Mouse (Mus musculus): ENCODE measurements around the gene Gpm6b. TPM values are rescaled to one million over a fixed set of nuclear protein-coding genes. Genes with fewer than 3 reads are reported as not detected.

The Gpm6b gene
- polyA plus RNA-seq, 1 experiment from 2014 or later = 19.8 TPM

DNA sequence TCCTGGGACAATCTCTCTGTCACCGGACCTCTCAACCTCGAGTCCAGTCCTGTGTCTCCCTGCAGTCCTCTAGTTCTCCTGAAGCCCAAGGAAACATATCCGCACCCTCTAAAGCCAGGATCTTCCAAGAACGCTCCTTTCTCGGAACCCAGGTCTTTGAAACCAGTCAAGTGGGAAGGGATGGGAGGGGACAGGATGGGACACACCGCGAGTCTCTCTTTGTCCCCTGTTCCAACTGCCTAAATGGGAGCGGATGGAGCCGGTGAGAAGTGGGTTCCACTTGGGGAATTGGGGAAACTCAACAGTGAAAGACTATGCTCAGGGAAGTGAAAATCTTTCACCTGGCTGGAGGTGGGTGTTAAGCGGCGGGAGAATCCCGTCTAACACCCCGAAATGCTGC is 809 bp downstream of the Gpm6b start:
- ATAC-seq (ENCODE audit: insufficient number of reproducible peaks, insufficient read depth, low FRiP score, low TSS enrichment, low read depth) = no peak
- 23% methylated on average over 13 of the region's 13 CpGs for WGBS
- peaks cover 65% of the 10 kb centered on the region for H3K27me3 ChIP-seq

DNA sequence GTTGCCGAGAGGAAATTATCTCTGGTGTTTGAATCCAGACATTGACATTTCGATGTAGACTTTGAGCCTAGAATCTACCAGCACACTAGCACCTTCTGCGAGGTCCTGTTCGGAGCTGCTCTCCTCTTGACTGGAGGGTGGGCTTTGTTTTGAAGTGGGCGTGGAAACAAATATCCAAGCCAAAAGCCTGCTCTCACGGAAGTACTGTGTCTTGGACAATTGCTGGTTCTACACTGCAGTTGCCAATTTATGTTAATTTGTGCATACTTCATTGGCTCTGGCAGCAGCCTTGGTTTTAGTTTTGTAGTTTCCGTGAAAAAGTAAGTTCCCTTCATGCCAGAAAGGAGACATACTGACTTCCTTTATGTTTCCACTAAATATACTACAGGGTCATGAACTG is 2.0 kb downstream of the Gpm6b start:
- Histone ChIP-seq H3K4me2 (no peak overlapping the region), H3K27ac (no peak overlapping the region)

More for the DNA sequence above, 809 bp downstream of the Gpm6b start:
- Histone ChIP-seq H3K4me2 (peak overlapping the region; percentile 90), H3K36me3 (no peaks in the 10 kb centered on the region), H3K4me3 (peak overlapping the region; percentile 53), H3K27ac (no peak overlapping the region), H3K4me1 (no peaks in the 10 kb centered on the region), H3K9ac (peak overlapping the region; percentile 67), H3K9me3 (no peaks in the 10 kb centered on the region)

DNA sequence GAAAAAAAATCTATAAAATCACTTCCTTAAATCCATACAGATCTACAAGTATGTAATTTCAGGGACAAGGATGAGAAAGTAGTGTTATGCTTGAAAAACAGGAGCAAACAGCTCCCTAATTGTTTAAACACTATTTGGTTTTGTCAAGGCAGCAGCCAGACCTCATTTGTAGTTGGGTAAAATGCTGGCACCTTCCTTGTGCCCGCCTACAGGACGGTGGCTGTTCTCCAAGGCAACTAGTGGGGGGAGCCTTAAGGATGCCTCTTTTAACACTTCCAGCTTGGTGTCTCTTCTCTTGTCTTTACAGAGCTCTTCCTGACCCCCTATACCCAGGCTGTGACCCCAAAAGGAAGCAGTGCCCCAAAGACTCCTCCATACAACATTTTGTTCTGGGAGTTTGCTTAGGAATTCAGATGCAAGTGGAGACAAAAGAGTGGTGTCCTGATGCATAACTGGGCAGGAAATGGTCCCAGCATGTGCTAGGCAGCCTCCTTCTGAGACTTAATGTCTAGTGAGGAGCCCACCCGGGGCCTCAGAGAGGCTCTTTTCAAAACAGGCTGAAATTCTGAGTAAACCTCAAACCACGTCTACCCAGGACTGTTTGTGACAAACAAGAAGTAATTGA is 4.7 kb downstream of the Gpm6b start:
- no peak overlapping the region for H3K9ac ChIP-seq
- H3K4me2 ChIP-seq = no peak overlapping the region
- H3K27ac ChIP-seq = no peak overlapping the region
- peaks cover 60% of the 10 kb centered on the region for H3K27me3 ChIP-seq
- no peaks in the 10 kb centered on the region for H3K4me1 ChIP-seq
- no peak for ATAC-seq (ENCODE audit: insufficient number of reproducible peaks, insufficient read depth, low FRiP score, low TSS enrichment, low read depth)
- 56% methylated on average over 4 of the region's 4 CpGs for WGBS
- no peaks in the 10 kb centered on the region for H3K9me3 ChIP-seq
- no peaks in the 10 kb centered on the region for H3K36me3 ChIP-seq
- H3K4me3 ChIP-seq = no peak overlapping the region

More for the DNA sequence above, 2.0 kb downstream of the Gpm6b start:
- Histone ChIP-seq H3K4me3 (no peak overlapping the region), H3K4me1 (no peaks in the 10 kb centered on the region), H3K9me3 (no peaks in the 10 kb centered on the region), H3K36me3 (no peaks in the 10 kb centered on the region), H3K9ac (no peak overlapping the region), H3K27me3 (peaks cover 67% of the 10 kb centered on the region)
- WGBS = 56% methylated on average over 7 of the region's 7 CpGs
- no peak for ATAC-seq (ENCODE audit: insufficient number of reproducible peaks, insufficient read depth, low FRiP score, low TSS enrichment, low read depth)

DNA sequence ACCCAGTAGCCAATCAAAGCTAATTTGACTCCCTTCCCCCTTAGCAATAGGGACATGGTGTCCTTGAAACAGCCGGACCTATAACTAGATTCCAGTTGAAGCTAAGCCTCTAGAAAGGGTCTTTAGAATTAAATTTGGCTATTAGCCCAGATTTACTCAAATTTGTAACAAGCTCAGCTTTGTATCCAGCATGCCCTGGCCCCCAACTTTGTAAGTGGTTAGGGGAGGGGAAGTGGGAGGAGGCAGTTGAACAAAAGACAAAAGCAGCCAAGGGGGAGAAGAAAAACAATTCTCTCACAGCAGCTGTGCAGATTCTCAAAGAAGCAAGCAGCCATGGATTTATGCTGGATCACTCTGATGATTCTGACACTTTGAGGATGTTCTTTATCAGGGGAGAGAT is 32.8 kb downstream of the Gpm6b start:
- no peaks in the 10 kb centered on the region for H3K9me3 ChIP-seq

DNA sequence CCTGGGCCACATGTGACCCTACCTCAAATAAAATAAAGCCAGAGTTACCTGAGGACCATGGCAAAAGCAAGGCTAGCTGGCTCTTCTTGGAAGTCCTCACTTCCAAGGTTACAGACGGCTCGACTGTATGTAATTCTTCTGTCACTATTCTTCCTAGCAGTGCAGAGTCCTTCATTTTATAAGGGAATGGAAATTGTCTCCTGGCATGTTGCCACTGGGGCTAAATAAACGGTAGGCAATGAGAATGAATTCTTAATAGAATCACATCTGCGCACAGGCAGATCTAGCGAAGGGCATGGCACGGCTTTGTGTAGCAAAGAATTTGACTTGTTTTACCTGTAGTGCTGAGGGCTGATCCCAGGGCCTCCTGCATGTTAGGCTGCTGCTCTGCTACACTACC is 33.9 kb downstream of the Gpm6b start:
- H3K36me3 ChIP-seq = no peaks in the 10 kb centered on the region
- peaks cover 12% of the 10 kb centered on the region for H3K27me3 ChIP-seq
- no peak overlapping the region for H3K9ac ChIP-seq
- ATAC-seq (ENCODE audit: insufficient number of reproducible peaks, insufficient read depth, low FRiP score, low TSS enrichment, low read depth) = no peak
- no peak overlapping the region; the same call in 1 of the 2 replicates for H3K27ac ChIP-seq
- no peaks in the 10 kb centered on the region for H3K9me3 ChIP-seq
- no peak overlapping the region for H3K4me3 ChIP-seq
- H3K4me2 ChIP-seq = no peak overlapping the region
- H3K4me1 ChIP-seq = 0 out of 2 replicates have a peak, but pooled peaks cover 7% of the 10 kb centered on the region
- WGBS = 79% methylated on average over 6 of the region's 6 CpGs

More for the DNA sequence above, 32.8 kb downstream of the Gpm6b start:
- Histone ChIP-seq H3K9ac (no peak overlapping the region), H3K4me3 (no peak overlapping the region), H3K27me3 (peaks cover 11% of the 10 kb centered on the region), H3K4me1 (0 out of 2 replicates have a peak, but pooled peaks cover 7% of the 10 kb centered on the region), H3K36me3 (no peaks in the 10 kb centered on the region), H3K27ac (peak overlapping the region; percentile 64), H3K4me2 (no peak overlapping the region)
- peak; percentile 20; the same call in 1 of the 2 replicates for ATAC-seq (ENCODE audit: insufficient number of reproducible peaks, insufficient read depth, low FRiP score, low TSS enrichment, low read depth)
- WGBS = 34% methylated on average over 1 of the region's 1 CpGs

DNA sequence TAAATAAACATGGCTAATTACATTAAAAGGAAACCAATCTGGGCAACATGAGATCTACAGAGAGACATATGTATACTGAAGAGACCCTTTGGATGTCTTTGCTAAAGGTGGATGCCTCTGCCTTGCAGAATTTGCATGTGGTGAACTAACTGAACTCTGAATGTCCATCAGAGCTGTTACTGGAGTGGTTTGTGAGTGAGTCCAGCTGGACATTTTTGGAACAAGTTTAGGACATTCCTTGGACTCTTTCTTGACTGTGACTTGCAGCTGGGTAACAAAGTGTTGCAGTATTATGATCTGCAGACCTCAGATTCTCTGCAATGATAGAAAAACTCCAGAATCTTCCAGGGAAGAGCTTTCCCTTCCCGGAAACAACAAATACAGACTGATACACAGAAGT is 41.1 kb downstream of the Gpm6b start:
- 78% methylated on average over 1 of the region's 1 CpGs for WGBS
- Histone ChIP-seq H3K27me3 (peaks cover 20% of the 10 kb centered on the region; the same call in 1 of the 2 replicates), H3K9ac (no peak overlapping the region), H3K4me1 (no peaks in the 10 kb centered on the region), H3K4me3 (no peak overlapping the region), H3K9me3 (no peaks in the 10 kb centered on the region), H3K4me2 (no peak overlapping the region), H3K27ac (no peak overlapping the region), H3K36me3 (no peaks in the 10 kb centered on the region)
- ATAC-seq (ENCODE audit: insufficient number of reproducible peaks, insufficient read depth, low FRiP score, low TSS enrichment, low read depth) = no peak

DNA sequence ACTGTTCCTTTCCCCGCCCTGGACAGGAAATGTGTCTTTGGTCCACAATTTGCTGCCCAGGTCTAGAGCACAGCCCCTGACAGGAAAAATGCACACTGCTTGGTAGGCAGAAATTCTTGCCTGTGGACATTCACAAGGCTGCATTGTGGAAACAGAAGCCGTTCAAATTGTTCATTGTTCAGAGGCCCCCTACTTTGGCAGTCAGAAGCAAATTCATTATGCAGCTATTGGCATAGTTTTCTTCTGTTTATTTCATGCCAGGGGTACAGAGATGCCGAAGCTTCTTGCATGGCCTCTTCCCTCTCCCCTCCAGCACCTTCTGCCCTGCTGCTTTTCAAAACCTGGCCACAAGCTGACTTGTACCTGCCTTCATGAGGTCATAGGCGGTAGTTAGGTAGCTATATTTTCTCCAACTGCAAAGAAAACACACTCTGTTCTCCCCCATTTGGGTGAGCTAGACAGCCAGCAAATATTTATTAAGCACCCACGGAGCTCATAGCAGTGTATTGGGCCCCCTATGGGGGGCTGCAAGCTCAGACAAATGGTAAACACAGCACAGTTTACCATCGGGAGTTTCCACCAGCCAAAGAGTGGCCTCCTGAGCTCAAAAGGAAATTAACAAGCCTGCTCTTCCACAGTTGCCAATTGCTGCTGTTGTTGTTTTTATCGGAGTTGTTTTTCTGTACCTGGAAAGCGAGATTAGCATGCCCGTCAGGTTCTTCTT is 48.2 kb downstream of the Gpm6b start:
- Histone ChIP-seq H3K36me3 (no peaks in the 10 kb centered on the region), H3K4me2 (no peak overlapping the region), H3K9me3 (no peaks in the 10 kb centered on the region), H3K4me1 (peaks cover 6% of the 10 kb centered on the region; the same call in 1 of the 2 replicates), H3K27ac (peak overlapping the region; percentile 33), H3K9ac (no peak overlapping the region), H3K27me3 (peaks cover 57% of the 10 kb centered on the region), H3K4me3 (no peak overlapping the region)
- 61% methylated on average over 9 of the region's 9 CpGs for WGBS
- ATAC-seq (ENCODE audit: insufficient number of reproducible peaks, insufficient read depth, low FRiP score, low TSS enrichment, low read depth) = no peak

DNA sequence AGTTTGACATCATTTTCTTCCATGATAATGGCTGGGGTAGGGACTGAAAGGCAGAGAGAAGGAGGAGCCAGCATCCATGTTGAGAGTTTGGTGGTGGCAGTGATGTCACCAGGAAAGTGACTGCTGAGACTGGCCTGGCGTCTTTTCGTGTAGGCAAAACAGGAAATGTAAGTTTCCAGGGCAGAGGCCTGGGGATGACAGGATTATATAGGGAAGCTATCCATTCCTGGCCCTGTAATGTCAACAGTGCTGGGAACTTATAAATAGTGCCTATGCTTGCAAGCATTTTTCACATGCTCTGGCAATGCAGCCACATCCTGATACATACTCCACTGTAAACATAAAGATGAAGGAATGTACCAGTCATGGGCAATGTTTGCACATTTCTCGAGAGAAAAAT is 52.6 kb downstream of the Gpm6b start:
- no peak overlapping the region for H3K4me2 ChIP-seq
- no peak overlapping the region for H3K27ac ChIP-seq
- peaks cover 6% of the 10 kb centered on the region; the same call in 1 of the 2 replicates for H3K4me1 ChIP-seq
- H3K4me3 ChIP-seq = no peak overlapping the region
- ATAC-seq (ENCODE audit: insufficient number of reproducible peaks, insufficient read depth, low FRiP score, low TSS enrichment, low read depth) = no peak
- H3K9ac ChIP-seq = no peak overlapping the region
- H3K27me3 ChIP-seq = peaks cover 52% of the 10 kb centered on the region
- H3K36me3 ChIP-seq = no peaks in the 10 kb centered on the region
- 71% methylated on average over 3 of the region's 3 CpGs for WGBS
- H3K9me3 ChIP-seq = no peaks in the 10 kb centered on the region

DNA sequence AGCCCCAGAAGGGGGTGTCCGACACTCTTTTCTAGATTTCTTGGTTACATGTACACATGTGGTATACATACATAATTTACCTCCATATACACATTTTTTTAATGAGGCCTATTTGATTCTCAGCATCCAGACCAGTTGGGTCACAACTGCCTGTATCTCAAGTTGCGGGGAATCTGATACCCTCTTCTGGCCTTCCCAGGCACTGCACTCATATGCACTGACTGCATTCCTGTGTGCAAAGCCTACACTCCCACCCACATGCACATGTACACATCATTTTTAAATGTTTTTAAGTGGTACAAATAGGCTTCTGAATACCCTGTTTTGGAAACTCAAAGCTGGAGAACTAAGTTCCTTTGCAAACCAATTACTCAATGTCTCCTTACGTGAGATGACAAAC is 54.8 kb downstream of the Gpm6b start:
- Histone ChIP-seq H3K27ac (no peak overlapping the region), H3K4me2 (no peak overlapping the region), H3K9ac (no peak overlapping the region), H3K36me3 (no peaks in the 10 kb centered on the region), H3K27me3 (peaks cover 39% of the 10 kb centered on the region; the same call in 1 of the 2 replicates), H3K4me3 (no peak overlapping the region), H3K4me1 (no peaks in the 10 kb centered on the region), H3K9me3 (no peaks in the 10 kb centered on the region)
- no peak for ATAC-seq (ENCODE audit: insufficient number of reproducible peaks, insufficient read depth, low FRiP score, low TSS enrichment, low read depth)
- WGBS = 83% methylated on average over 3 of the region's 3 CpGs

DNA sequence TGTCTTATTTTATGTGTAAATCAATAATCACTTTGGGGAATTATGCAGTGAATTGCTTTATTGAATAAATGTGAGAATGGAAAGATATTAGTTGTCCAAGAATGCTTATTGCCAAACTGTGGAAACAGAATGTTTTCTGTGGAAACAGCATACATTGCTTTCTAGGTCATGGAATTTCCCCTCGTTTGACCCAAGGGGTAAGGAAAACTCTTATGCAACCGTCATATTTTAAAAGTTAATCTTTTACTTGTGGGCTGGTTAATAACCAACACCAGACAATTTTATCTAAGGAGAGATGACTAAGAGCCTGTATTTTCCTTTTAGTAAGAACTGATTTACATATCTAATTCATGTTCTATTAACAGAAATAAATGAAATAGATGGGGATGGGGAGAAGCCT is 64.1 kb downstream of the Gpm6b start:
- peaks cover 29% of the 10 kb centered on the region for H3K27me3 ChIP-seq

DNA sequence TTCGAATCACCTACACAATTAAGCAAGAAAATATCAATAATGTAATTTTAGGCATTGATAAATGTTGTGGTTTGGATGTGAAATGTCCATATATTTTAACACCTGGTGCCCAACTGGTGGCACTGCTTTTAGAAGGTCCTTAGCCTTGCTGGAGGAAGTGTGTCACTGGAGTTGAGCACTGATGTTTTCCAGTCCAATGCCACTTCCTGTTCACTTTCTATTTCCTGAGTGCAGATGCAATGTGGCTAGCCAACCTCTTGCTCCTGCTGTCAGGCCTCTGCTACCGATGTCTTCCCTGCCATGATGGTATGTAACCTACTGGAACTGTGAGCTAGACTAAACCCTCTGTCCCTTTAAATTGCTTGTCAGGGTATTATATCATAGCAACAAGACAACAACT is 65.6 kb downstream of the Gpm6b start:
- no peaks in the 10 kb centered on the region for H3K9me3 ChIP-seq
- peaks cover 40% of the 10 kb centered on the region for H3K27me3 ChIP-seq
- H3K9ac ChIP-seq = no peak overlapping the region
- no peak overlapping the region for H3K27ac ChIP-seq
- no peak overlapping the region for H3K4me3 ChIP-seq
- ATAC-seq (ENCODE audit: insufficient number of reproducible peaks, insufficient read depth, low FRiP score, low TSS enrichment, low read depth) = no peak
- H3K36me3 ChIP-seq = no peaks in the 10 kb centered on the region
- H3K4me1 ChIP-seq = no peaks in the 10 kb centered on the region
- H3K4me2 ChIP-seq = no peak overlapping the region
- 87% methylated on average over 2 of the region's 2 CpGs for WGBS

More for the DNA sequence above, 64.1 kb downstream of the Gpm6b start:
- no peaks in the 10 kb centered on the region for H3K9me3 ChIP-seq
- H3K9ac ChIP-seq = no peak overlapping the region
- H3K36me3 ChIP-seq = no peaks in the 10 kb centered on the region
- no peaks in the 10 kb centered on the region for H3K4me1 ChIP-seq
- no peak overlapping the region for H3K4me2 ChIP-seq
- ATAC-seq (ENCODE audit: insufficient number of reproducible peaks, insufficient read depth, low FRiP score, low TSS enrichment, low read depth) = no peak
- H3K27ac ChIP-seq = no peak overlapping the region
- H3K4me3 ChIP-seq = no peak overlapping the region
- 66% methylated on average over 2 of the region's 2 CpGs for WGBS

Measured in embryonic facial prominence, embryonic 13.5 days (tissue).